Mouse (Mus musculus) embryonic facial prominence, embryonic 11.5 days (tissue): ENCODE data around the gene B020031M17Rik. TPM values are rescaled to one million over a fixed set of nuclear protein-coding genes. Genes with fewer than 3 reads are reported as not detected.

Experiments
- polyA plus RNA-seq: library from polyadenylated mRNA; unstranded; fragments of >200 nt; fragmentation: Nextera tagmentation; extraction: Ambion mirVana; gene quantifications from 2 replicates; pipeline ENCODE4 v1.2.1, GENCODE M21; 2014

B020031M17Rik gene
- polyA plus RNA-seq, 1 experiment from 2014 or later: not detected

Other genes with a start within 250 kb of the B020031M17Rik start
- gene Nim1k, start 194.9 kb downstream of the B020031M17Rik start, polyA plus RNA-seq: 1.5 and 1.6 TPM in 2 replicates
- gene Zfp131, start 159.9 kb downstream of the B020031M17Rik start, polyA plus RNA-seq: 46.6 and 46.7 TPM in 2 replicates
- not detected in 2 replicates for gene AF067063, start 120.6 kb downstream of the B020031M17Rik start, polyA plus RNA-seq
- gene D13Ertd608e, start 114.8 kb downstream of the B020031M17Rik start, polyA plus RNA-seq: not detected in 2 replicates
- not detected in 2 replicates for gene Tcstv1, start 56.0 kb downstream of the B020031M17Rik start, polyA plus RNA-seq
- not detected in 2 replicates for gene Gm21761, start 21.5 kb downstream of the B020031M17Rik start, polyA plus RNA-seq
- not detected in 2 replicates for gene Gm36079, start 76.2 kb upstream of the B020031M17Rik start, polyA plus RNA-seq
- not detected in 2 replicates for gene Gm21188, start 101.4 kb upstream of the B020031M17Rik start, polyA plus RNA-seq
- not detected in 2 replicates for gene Gm20767, start 189.4 kb upstream of the B020031M17Rik start, polyA plus RNA-seq
- gene Gm21818, start 221.6 kb upstream of the B020031M17Rik start, polyA plus RNA-seq: not detected in 2 replicates